Mouse (Mus musculus) left cerebral cortex, adult 18-20 months (tissue): ENCODE results near the gene Myod1. TPM values are rescaled to one million over a fixed set of nuclear protein-coding genes. Genes with fewer than 3 reads are reported as not detected.

Experiments
- DNase-seq, 2 experiments: peaks; one replicate each; pipeline ENCODE4 v3.0.0; 2021 to 2022; ENCODE audit warnings: low spot score in 2 of 2, mixed read lengths in 1 of 2
- total RNA-seq, 2 experiments: library from RNA; stranded (reverse); gene quantifications; 2 replicates each; pipeline ENCODE4 v1.2.3; 2021

Myod1 gene
- total RNA-seq, 2 experiments from 2014 or later = not detected

- no peak for DNase-seq
Observed at GRCm38 (mm10) chr7:46390226-46390625, 14.0 kb downstream of the Myod1 start.

GRCm38 (mm10) chr7:46391701-46392100 is 15.4 kb downstream of the Myod1 start:
- no peak for DNase-seq

GRCm38 (mm10) chr7:46393116-46393515 is 16.8 kb downstream of the Myod1 start:
- peak; percentile 84 to 88 for DNase-seq

GRCm38 (mm10) chr7:46393718-46394511 is 17.6 kb downstream of the Myod1 start:
- DNase-seq = no peak

GRCm38 (mm10) chr7:46394933-46395332 is 18.7 kb downstream of the Myod1 start:
- DNase-seq = no peak

- no peak for DNase-seq
Observed at GRCm38 (mm10) chr7:46395571-46395970, 19.3 kb downstream of the Myod1 start.

GRCm38 (mm10) chr7:46396231-46396927 is 20.1 kb downstream of the Myod1 start, which contains the start of gene Kcnc1:
Kcnc1 (plus strand) TSS chr7:46396497.
- DNase-seq = peak; percentile 67 to 78

GRCm38 (mm10) chr7:46396928-46397731 is 20.9 kb downstream of the Myod1 start:
- DNase-seq = peak; percentile 49 to 74

- DNase-seq = peak in 1 of 2 experiments; percentile 53
Observed at GRCm38 (mm10) chr7:46397732-46398333, 21.6 kb downstream of the Myod1 start.

GRCm38 (mm10) chr7:46398612-46399011 is 22.3 kb downstream of the Myod1 start:
- no peak for DNase-seq

GRCm38 (mm10) chr7:46399676-46400075 is 23.4 kb downstream of the Myod1 start:
- no peak for DNase-seq

GRCm38 (mm10) chr7:46400346-46400745 is 24.1 kb downstream of the Myod1 start:
- DNase-seq = no peak

- no peak for DNase-seq
Observed at GRCm38 (mm10) chr7:46401371-46402180, 25.3 kb downstream of the Myod1 start.

GRCm38 (mm10) chr7:46403616-46404485 is 27.6 kb downstream of the Myod1 start:
- no peak for DNase-seq

GRCm38 (mm10) chr7:46404756-46405155 is 28.5 kb downstream of the Myod1 start:
- no peak for DNase-seq

- no peak for DNase-seq
Observed at GRCm38 (mm10) chr7:46408606-46409005, 32.3 kb downstream of the Myod1 start.

- no peak for DNase-seq
Observed at GRCm38 (mm10) chr7:46409204-46409789, 33.0 kb downstream of the Myod1 start.

- DNase-seq = no peak
Observed at GRCm38 (mm10) chr7:46410727-46411126, 34.5 kb downstream of the Myod1 start.

- DNase-seq = no peak
Observed at GRCm38 (mm10) chr7:46412823-46413222, 36.5 kb downstream of the Myod1 start.
